Mouse (Mus musculus) liver, adult 2 months (tissue): ENCODE measurements around the gene 4930516K23Rik.

Source experiments
- CTCF ChIP-seq: fragments of 200-500 bp; IDR thresholded peaks from 2 replicates; pipeline ENCODE4 v1.5.1; 2011; ENCODE audit warnings: low read depth, low read length, control low read depth
- POLR2A ChIP-seq: fragments of 200-500 bp; IDR thresholded peaks from 2 replicates; pipeline ENCODE4 v1.6.1; 2011; ENCODE audit warnings: low read length, control low read depth; ENCODE audit not compliant: insufficient read depth; ENCODE audit errors: extremely low read depth

DNA sequence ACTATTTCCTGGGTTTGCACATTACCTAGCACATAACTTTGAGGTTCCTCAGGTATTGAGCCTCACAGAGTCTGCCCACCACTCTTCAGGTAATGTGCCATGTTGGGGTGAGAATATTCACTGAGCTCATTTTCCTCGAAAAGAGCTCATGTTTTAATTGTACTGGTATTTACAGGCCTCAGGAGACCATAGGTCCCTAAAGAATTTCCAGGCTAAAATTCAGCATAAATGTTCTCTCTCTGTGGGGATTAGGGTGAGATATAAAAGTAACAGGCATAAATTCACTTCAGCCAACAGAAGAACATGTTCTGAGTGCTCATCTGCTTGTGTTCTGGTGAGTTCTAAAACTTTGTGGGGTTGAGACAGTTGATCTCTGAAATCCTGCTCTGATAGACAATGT lies 26.1 kb downstream of the 4930516K23Rik start, which contains the start of gene Olfr641:
- TF ChIP-seq CTCF: no peak
- no peak for TF ChIP-seq POLR2A
